Mouse (Mus musculus) liver, embryonic 12.5 days (tissue): ENCODE results near the gene Kcnd1. TPM values are rescaled to one million over a fixed set of nuclear protein-coding genes. Genes with fewer than 3 reads are reported as not detected.
A peak's percentile ranks its signal among the peaks of the same experiment; 100 is the strongest.

Source experiments
- microRNA counts: library from miRNA; unstranded; fragments of <30 nt; microRNA quantifications from one replicate; lab custom pipeline; 2017
- microRNA-seq: library from miRNA; unstranded; fragments of <30 nt; microRNA quantifications from one replicate; pipeline ENCODE4, GENCODE M21; 2017
- polyA plus RNA-seq: library from polyadenylated mRNA; unstranded; fragments of >200 nt; fragmentation: Nextera tagmentation; extraction: Ambion mirVana; gene quantifications from 2 replicates; pipeline ENCODE4 v1.2.1, GENCODE M21; 2016

Gene Kcnd1
- polyA plus RNA-seq, 1 experiment from 2014 or later, result 0.37 TPM

MicroRNAs encoded within 50 kb of the gene (microRNA counts, 519-probe panel; counts per million panel counts)
- 3,784 counts per million, percentile 77 among the panel's probes with 10 or more counts for microRNA mmu-miR-1198 (lab: Ali Mortazavi, UCI)

Small RNA genes within 50 kb of the gene (microRNA-seq; reads per million reads assigned to microRNA genes)
- gene Mir1198, result 25.7 reads per million, percentile 34 among the genes with 10 or more reads in this experiment

Other genes with a start within 250 kb of the Kcnd1 start
- 0.14 TPM in 1 of 2 replicates, not detected in the other for gene Foxp3, start 248.6 kb upstream of the Kcnd1 start, polyA plus RNA-seq
- gene Ppp1r3f, start 248.0 kb upstream of the Kcnd1 start, polyA plus RNA-seq, result 0.93 and 1.0 TPM in 2 replicates
- 26.1 and 26.2 TPM in 2 replicates for gene Ccdc22, start 216.8 kb upstream of the Kcnd1 start, polyA plus RNA-seq
- 0.04 TPM in 2 replicates for gene Cacna1f, start 215.2 kb upstream of the Kcnd1 start, polyA plus RNA-seq
- 0.41 and 0.76 TPM in 2 replicates for gene Syp, start 183.8 kb upstream of the Kcnd1 start, polyA plus RNA-seq
- gene Prickle3, start 165.0 kb upstream of the Kcnd1 start, polyA plus RNA-seq, result 1.3 and 1.4 TPM in 2 replicates
- 36.2 and 37.6 TPM in 2 replicates for gene Plp2, start 150.9 kb upstream of the Kcnd1 start, polyA plus RNA-seq
- 0.04 TPM in 1 of 2 replicates, not detected in the other for gene Magix, start 141.0 kb upstream of the Kcnd1 start, polyA plus RNA-seq
- 18.9 and 20.8 TPM in 2 replicates for gene Gpkow, start 125.2 kb upstream of the Kcnd1 start, polyA plus RNA-seq
- 14.6 and 15.6 TPM in 2 replicates for gene Wdr45, start 108.0 kb upstream of the Kcnd1 start, polyA plus RNA-seq
- not detected in 2 replicates for gene Gm45208, start 100.0 kb upstream of the Kcnd1 start, polyA plus RNA-seq
- gene Praf2, start 93.8 kb upstream of the Kcnd1 start, polyA plus RNA-seq, result 13.0 and 13.4 TPM in 2 replicates
- 2.6 and 3.2 TPM in 2 replicates for gene Ccdc120, start 71.4 kb upstream of the Kcnd1 start, polyA plus RNA-seq
- 14.1 and 15.1 TPM in 2 replicates for gene Tfe3, start 59.7 kb upstream of the Kcnd1 start, polyA plus RNA-seq
- 36.8 and 39.1 TPM in 2 replicates for gene Gripap1, start 32.5 kb upstream of the Kcnd1 start, polyA plus RNA-seq
- gene Otud5, start 19.1 kb downstream of the Kcnd1 start, polyA plus RNA-seq, result 57.3 and 60.1 TPM in 2 replicates
- gene Pim2, start 56.0 kb downstream of the Kcnd1 start, polyA plus RNA-seq, result 5.0 and 5.2 TPM in 2 replicates
- gene Slc35a2, start 61.7 kb downstream of the Kcnd1 start, polyA plus RNA-seq, result 19.7 and 23.1 TPM in 2 replicates
- 65.0 and 65.2 TPM in 2 replicates for gene Pqbp1, start 77.0 kb downstream of the Kcnd1 start, polyA plus RNA-seq
- gene Timm17b, start 77.1 kb downstream of the Kcnd1 start, polyA plus RNA-seq, result 98.3 and 98.9 TPM in 2 replicates
- gene Gm10491, start 85.5 kb downstream of the Kcnd1 start, polyA plus RNA-seq, result not detected in 2 replicates
- not detected in 2 replicates for gene Gm10490, start 87.3 kb downstream of the Kcnd1 start, polyA plus RNA-seq
- 0.26 and 0.33 TPM in 2 replicates for gene Pcsk1n, start 97.5 kb downstream of the Kcnd1 start, polyA plus RNA-seq
- gene Eras, start 106.3 kb downstream of the Kcnd1 start, polyA plus RNA-seq, result 0.17 TPM in 1 of 2 replicates, not detected in the other
- 15.4 and 15.8 TPM in 2 replicates for gene Hdac6, start 125.6 kb downstream of the Kcnd1 start, polyA plus RNA-seq
- 148 and 156 TPM in 2 replicates for gene Gata1, start 155.8 kb downstream of the Kcnd1 start, polyA plus RNA-seq
- 0.25 TPM in 1 of 2 replicates, not detected in the other for gene Glod5, start 196.2 kb downstream of the Kcnd1 start, polyA plus RNA-seq